Mouse (Mus musculus) neural tube, embryonic 15.5 days (tissue): ENCODE data around the gene Rbm26. TPM values are rescaled to one million over a fixed set of nuclear protein-coding genes. Genes with fewer than 3 reads are reported as not detected.
A peak's percentile ranks its signal among the peaks of the same experiment; 100 is the strongest.

ENCODE experiments used
- ATAC-seq: fragments of 200-750 bp; cut with Nextera tagmentation; 2 replicates; pipeline ENCODE4 v1.8.0; 2017; ENCODE audit warnings: mild to moderate bottlenecking, moderate TSS enrichment, moderate library complexity; ENCODE audit not compliant: low FRiP score
- H3K27ac ChIP-seq: fragments of 300-500 bp; sonication (generic); replicated peaks from 2 replicates; pipeline ENCODE4 v1.5.1; 2015; ENCODE audit warnings: mild to moderate bottlenecking, inconsistent platforms
- H3K27me3 ChIP-seq: fragments of 300-500 bp; sonication (generic); replicated peaks from 2 replicates; pipeline ENCODE4 v1.6.1; 2015; ENCODE audit warnings: inconsistent platforms
- H3K36me3 ChIP-seq: fragments of 300-500 bp; sonication (generic); 2 replicates; pipeline ENCODE4 v1.6.1; 2015; ENCODE audit warnings: inconsistent platforms
- H3K4me1 ChIP-seq: fragments of 300-500 bp; sonication (generic); 2 replicates; pipeline ENCODE4 v1.6.1; 2015; ENCODE audit warnings: inconsistent platforms
- H3K4me2 ChIP-seq: fragments of 300-500 bp; sonication (generic); 2 replicates; pipeline ENCODE4 v1.6.1; 2015; ENCODE audit warnings: inconsistent platforms, mild to moderate bottlenecking, moderate library complexity
- H3K4me3 ChIP-seq: fragments of 300-500 bp; sonication (generic); replicated peaks from 2 replicates; pipeline ENCODE4 v1.5.1; 2015; ENCODE audit warnings: mild to moderate bottlenecking, inconsistent platforms
- H3K9ac ChIP-seq: fragments of 300-500 bp; sonication (generic); replicated peaks from 2 replicates; pipeline ENCODE4 v1.6.1; 2015; ENCODE audit warnings: mild to moderate bottlenecking, inconsistent platforms
- H3K9me3 ChIP-seq: fragments of 300-500 bp; sonication (generic); replicated peaks from 2 replicates; pipeline ENCODE4 v1.6.1; 2016; ENCODE audit warnings: inconsistent platforms
- WGBS: fragments of 180-500 bp; shearing (Covaris S2); methylation state at CpG from one replicate; pipeline ENCODE4 v1.1.7; 2015; ENCODE audit warnings: mixed read lengths; 5-methylcytosine and 5-hydroxymethylcytosine counted together
- polyA plus RNA-seq: library from polyadenylated mRNA; unstranded; fragments of >200 nt; fragmentation: Nextera tagmentation; extraction: Ambion mirVana; gene quantifications from 2 replicates; pipeline ENCODE4 v1.2.1, GENCODE M21; 2015

The Rbm26 gene
- polyA plus RNA-seq, 1 experiment from 2014 or later, result 30.4 TPM

DNA sequence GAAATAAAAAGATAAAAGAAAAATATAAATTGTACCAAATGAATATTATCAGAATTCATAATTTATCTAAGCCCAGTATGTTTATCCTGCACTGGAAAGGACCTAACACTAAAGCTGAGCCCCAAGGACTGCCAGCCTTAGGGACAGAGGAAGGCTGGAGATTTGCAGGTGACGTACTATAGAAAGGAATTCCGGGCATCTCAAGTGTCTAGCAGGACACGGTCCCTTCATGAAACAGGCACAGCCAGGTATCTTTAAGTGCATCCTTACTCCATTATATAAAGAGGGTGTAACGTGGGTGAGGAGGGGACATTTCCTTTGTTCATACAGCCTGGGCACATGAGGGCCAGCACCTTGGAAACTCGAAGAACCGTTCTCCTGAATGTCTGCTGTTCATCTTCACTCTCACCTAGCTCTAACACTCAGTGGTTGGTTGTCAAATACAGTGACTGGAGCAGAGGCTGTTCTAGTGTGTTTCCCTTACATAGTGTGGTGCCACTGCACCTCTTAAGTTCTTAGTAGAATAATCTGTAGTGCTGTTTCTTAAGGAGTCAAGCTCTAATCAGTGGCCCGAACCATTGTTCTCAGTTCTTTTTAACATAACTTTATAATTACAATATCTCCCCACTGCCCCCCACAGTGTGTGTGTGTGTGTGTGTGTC lies 91.7 kb downstream of the Rbm26 start:
- Histone ChIP-seq H3K4me3 (no peak overlapping the region), H3K27me3 (no peaks in the 10 kb centered on the region), H3K4me2 (no peak overlapping the region), H3K4me1 (no peaks in the 10 kb centered on the region), H3K9ac (no peak overlapping the region), H3K27ac (no peak overlapping the region), H3K36me3 (no peaks in the 10 kb centered on the region), H3K9me3 (no peaks in the 10 kb centered on the region)
- 87% methylated on average over 7 of the region's 7 CpGs for WGBS
- ATAC-seq, result no peak

DNA sequence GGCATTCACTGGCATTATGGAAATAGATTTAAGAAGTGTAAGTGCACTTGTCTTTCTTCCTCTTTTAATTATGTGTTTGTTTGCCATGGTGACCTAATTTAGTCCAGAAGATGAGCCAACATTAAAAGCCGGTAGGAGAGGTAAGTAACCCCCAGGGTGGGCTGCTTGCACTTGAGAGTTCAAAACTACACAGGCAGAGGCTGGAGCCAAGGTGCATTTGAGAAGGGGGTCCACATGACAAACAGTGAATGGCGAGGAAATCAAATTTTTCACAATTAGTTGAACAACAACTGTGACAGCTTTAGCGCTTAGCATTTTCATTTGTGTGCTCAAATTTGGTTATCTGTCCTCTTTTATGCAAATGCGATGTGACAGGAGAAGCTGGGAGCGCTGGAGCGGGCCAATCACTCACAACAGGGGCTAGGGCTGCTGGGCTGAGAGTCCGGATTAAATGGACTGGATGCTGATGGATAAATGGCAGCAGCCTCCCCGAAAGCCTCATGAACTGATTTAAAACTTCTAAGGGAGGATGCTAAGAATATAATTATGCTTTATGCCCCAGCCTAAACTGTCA lies 92.3 kb downstream of the Rbm26 start:
- ATAC-seq, result no peak

DNA sequence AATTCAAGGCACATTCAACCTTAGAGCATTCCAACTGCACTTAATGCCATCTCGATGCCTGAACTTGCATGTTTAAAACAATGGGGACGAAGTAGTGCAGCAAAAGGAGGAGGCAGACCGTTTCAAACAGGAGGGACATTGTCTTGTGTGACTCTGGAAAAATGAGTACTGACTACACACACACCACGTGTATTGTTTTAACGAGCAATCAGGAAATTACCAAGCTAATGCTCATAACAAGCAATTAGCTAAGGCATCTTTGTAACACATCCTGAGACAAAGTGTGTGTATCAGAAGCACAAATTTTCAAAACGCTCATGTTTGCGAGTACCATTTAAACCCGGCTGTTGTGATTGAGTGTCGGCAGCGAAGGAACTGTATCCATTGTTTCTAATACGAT lies 93.0 kb downstream of the Rbm26 start:
- H3K4me2 ChIP-seq, result no peak overlapping the region
- no peaks in the 10 kb centered on the region for H3K4me1 ChIP-seq

More for the DNA sequence above, 92.3 kb downstream of the Rbm26 start:
- no peak overlapping the region for H3K4me3 ChIP-seq
- H3K9ac ChIP-seq, result no peak overlapping the region
- H3K4me1 ChIP-seq, result no peaks in the 10 kb centered on the region
- 36% methylated on average over 8 of the region's 8 CpGs for WGBS
- H3K9me3 ChIP-seq, result no peaks in the 10 kb centered on the region
- H3K27me3 ChIP-seq, result no peaks in the 10 kb centered on the region
- H3K4me2 ChIP-seq, result no peak overlapping the region
- no peaks in the 10 kb centered on the region for H3K36me3 ChIP-seq
- H3K27ac ChIP-seq, result no peak overlapping the region

DNA sequence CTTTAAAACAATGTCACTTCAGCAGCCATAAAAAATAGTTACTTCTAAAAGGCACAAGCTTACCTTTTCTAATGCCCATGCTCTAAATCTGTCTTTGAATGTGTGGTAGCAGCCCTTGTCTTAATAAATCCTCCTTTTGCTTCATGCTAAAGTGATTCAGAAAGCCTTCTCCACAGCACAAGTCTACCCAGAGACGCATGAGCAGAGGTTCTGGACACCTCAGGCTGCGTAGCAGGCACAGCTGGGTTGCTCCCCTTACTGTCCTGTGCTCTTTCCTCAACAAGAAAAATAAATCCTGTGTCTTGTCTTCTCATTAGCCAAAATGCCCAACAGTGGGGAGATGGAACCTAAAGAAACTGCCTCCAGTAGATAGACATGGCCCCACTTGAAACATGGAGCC lies 102.4 kb downstream of the Rbm26 start:
- Histone ChIP-seq H3K4me2 (no peak overlapping the region), H3K36me3 (no peaks in the 10 kb centered on the region), H3K9me3 (no peaks in the 10 kb centered on the region), H3K9ac (no peak overlapping the region), H3K4me3 (no peak overlapping the region), H3K4me1 (peaks cover 4% of the 10 kb centered on the region), H3K27ac (no peak overlapping the region), H3K27me3 (no peaks in the 10 kb centered on the region)
- 89% methylated on average over 2 of the region's 2 CpGs for WGBS
- ATAC-seq, result no peak

More for the DNA sequence above, 93.0 kb downstream of the Rbm26 start:
- 82% methylated on average over 11 of the region's 11 CpGs for WGBS
- Histone ChIP-seq H3K4me3 (no peak overlapping the region), H3K27ac (no peak overlapping the region), H3K9me3 (no peaks in the 10 kb centered on the region), H3K9ac (no peak overlapping the region), H3K36me3 (no peaks in the 10 kb centered on the region), H3K27me3 (no peaks in the 10 kb centered on the region)
- ATAC-seq, result no peak

DNA sequence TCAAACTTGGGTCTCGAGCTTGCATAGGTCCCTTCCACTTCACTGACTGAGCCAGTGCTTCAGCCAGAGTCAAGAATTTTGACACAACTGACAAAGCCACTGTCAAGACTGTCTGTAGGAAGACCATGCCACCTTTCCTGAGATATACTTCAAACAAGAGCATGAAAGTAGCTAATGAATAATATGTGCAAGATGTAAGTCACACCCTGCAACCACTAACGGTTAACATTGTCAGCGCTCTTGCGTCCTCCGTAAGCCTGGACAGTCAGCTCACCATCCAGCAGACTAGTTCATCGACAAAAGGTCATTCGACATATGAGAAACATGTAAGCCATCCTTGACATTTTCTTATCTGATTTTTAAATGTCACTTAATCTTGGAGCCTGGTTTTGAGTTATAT lies 102.8 kb downstream of the Rbm26 start:
- 92% methylated on average over 7 of the region's 7 CpGs for WGBS

DNA sequence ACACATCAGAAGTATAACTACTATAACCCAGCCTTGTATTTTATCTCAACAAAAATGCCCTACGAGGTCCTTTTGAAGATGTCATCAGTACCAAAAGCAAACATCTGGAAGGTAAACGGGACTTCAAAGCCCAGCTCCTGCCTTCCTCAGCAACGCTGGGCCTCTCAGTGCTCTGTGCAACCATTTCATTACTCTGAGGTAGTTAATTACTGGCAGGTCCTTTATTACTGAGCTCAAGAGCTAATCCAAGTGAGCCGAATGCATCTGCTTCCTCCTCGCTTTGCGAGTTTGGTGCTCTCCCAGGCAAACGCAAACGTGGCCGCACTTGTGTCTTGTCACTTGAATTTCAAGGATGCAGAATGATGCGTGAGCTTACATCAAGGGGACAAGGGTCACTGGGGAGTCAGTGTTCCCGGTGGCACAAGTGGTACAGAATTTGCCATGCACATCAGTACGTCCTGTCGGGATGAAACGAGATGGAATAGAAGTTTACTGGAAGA lies 106.1 kb downstream of the Rbm26 start:
- Histone ChIP-seq H3K27ac (no peak overlapping the region; the same call in 1 of the 2 replicates), H3K27me3 (no peaks in the 10 kb centered on the region), H3K9ac (no peak overlapping the region), H3K36me3 (no peaks in the 10 kb centered on the region), H3K4me3 (no peak overlapping the region), H3K4me1 (peaks cover 4% of the 10 kb centered on the region), H3K4me2 (peak overlapping the region; percentile 11; the same call in 1 of the 2 replicates), H3K9me3 (no peaks in the 10 kb centered on the region)
- 0 out of 2 replicates have a peak, but pooled peaks have one; percentile 66 for ATAC-seq
- WGBS, result 33% methylated on average over 14 of the region's 14 CpGs

More for the DNA sequence above, 102.8 kb downstream of the Rbm26 start:
- Histone ChIP-seq H3K9ac (no peak overlapping the region), H3K27me3 (no peaks in the 10 kb centered on the region), H3K4me1 (peaks cover 4% of the 10 kb centered on the region), H3K27ac (no peak overlapping the region), H3K9me3 (no peaks in the 10 kb centered on the region), H3K4me2 (no peak overlapping the region), H3K4me3 (no peak overlapping the region), H3K36me3 (no peaks in the 10 kb centered on the region)
- no peak for ATAC-seq

DNA sequence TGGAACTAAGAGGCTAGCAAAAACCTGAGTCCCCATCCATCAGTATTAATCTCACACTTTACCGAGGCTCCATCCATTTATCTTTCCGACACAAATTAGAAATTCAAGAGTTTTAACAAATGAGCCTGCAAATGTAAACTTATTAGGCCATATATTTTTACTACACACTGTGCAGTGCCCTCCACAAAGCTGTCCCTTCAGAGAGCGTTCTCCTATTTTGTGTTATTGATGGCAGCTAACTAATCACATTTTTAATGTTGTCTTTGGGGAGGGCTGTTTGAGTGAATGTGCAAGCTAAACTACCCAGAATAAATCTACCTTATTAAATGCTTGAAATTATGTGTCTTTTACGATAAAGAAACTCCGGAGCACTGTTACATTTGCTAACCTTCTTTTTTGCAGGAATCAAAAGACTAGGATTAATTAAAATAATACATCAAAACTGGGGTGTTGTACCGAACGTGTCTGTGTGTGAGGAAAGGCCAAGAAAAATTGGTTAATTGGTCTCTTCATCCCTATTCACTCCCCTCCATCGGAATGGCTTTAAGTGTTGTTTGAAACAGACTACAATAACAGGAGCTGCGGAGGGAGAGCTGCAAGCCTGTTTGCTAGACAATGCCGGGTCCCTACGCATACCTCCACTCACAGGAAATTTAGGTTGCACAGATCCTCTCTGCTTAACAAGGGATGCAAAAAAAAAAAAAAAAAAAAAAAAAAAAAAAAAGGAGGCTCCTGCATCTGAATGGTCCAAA lies 106.7 kb downstream of the Rbm26 start:
- Histone ChIP-seq H3K4me2 (peak overlapping the region; percentile 11; the same call in 1 of the 2 replicates), H3K27me3 (no peaks in the 10 kb centered on the region), H3K4me1 (peaks cover 4% of the 10 kb centered on the region), H3K9ac (no peak overlapping the region), H3K36me3 (no peaks in the 10 kb centered on the region), H3K27ac (no peak overlapping the region), H3K9me3 (no peaks in the 10 kb centered on the region), H3K4me3 (no peak overlapping the region)
- 20% methylated on average over 11 of the region's 11 CpGs for WGBS
- peak; percentile 74 for ATAC-seq

DNA sequence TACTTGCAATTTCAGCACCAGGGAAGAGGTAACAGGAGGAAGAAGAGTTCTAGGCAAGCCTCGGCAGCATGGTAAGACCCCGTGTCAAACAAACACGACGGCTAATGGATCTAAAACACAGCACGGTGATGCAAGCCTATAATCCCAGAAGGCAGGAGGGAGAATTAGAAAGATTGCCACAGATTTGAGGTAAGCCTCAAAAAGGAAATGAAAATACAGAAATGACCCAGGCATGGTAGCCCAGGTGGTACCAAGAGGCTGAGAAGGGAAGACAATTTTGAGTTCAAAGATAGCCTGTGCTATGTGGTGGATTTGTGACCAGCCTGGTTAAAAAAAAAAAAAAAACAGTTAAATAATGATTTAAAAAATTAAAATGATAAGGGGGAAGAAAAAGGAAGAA lies 109.1 kb downstream of the Rbm26 start:
- Histone ChIP-seq H3K9me3 (no peaks in the 10 kb centered on the region), H3K9ac (no peak overlapping the region), H3K27ac (no peak overlapping the region), H3K4me2 (no peak overlapping the region), H3K4me1 (peaks cover 4% of the 10 kb centered on the region), H3K36me3 (no peaks in the 10 kb centered on the region), H3K27me3 (no peaks in the 10 kb centered on the region), H3K4me3 (no peak overlapping the region)
- 81% methylated on average over 5 of the region's 5 CpGs for WGBS
- ATAC-seq, result no peak

DNA sequence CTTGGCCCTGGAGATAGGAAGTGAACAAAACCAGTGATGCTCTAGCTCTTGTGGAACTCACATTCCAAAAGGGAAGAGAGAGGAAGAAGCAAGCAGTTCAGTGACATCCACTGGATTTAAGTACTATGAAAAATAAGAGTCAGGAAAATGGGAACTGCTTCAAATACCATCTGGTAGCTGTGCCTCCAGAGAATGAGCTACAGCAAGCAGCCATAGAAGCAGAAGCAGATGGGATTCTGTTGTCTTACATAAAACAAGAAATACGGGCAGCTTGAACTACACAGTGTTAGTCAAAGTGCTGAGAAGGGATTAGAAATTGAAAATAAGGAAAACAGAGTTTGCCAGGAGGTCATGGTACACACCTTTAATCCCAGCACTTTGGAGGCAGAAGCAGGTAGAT lies 112.9 kb downstream of the Rbm26 start:
- WGBS, result 77% methylated on average over 1 of the region's 1 CpGs
- no peak overlapping the region for H3K4me2 ChIP-seq
- ATAC-seq, result no peak

DNA sequence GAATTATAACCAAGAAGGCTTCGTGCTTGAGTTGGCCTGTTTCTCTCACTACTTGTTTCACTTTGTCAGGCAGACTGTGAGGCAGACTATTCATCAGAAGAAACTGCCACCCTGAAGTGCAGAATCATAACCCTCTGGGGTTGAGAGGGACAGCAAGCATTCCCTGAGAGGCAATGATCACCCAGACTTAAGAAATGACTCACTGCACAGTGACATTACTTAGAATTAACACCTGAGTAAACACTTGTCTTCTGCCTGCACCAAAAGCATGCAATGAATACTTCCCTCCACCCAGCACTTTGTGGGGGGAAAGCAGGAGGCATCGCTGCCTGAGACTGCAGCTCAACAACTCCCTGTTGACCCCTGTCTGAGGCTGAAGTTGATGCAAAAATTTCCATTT lies 115.9 kb downstream of the Rbm26 start:
- Histone ChIP-seq H3K27me3 (no peaks in the 10 kb centered on the region), H3K9me3 (no peaks in the 10 kb centered on the region), H3K36me3 (no peaks in the 10 kb centered on the region), H3K4me1 (no peaks in the 10 kb centered on the region), H3K27ac (no peak overlapping the region), H3K9ac (no peak overlapping the region), H3K4me2 (no peak overlapping the region), H3K4me3 (no peak overlapping the region)
- WGBS, result 82% methylated on average over 2 of the region's 2 CpGs
- no peak for ATAC-seq

More for the DNA sequence above, 112.9 kb downstream of the Rbm26 start:
- Histone ChIP-seq H3K27ac (no peak overlapping the region), H3K9ac (no peak overlapping the region), H3K4me3 (no peak overlapping the region), H3K4me1 (no peaks in the 10 kb centered on the region), H3K36me3 (no peaks in the 10 kb centered on the region), H3K27me3 (no peaks in the 10 kb centered on the region), H3K9me3 (no peaks in the 10 kb centered on the region)

DNA sequence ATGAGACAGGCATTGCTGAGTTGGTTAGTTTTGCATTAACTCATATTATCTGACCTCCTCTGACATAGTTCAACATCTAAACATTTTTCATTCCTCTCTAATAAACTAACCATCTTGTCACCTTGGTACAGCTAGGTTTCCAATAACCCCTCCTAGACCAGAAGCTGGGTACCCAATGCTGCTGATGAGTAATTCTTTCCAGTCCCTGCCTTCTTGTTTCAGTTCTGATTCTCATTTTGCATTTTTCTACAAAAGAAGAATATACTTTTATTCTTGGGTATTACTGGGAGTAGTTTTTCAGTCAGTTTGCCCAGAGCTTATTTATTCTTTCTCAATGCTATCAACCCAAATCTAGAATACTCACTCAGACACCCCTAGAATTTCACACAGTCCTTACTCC lies 119.2 kb downstream of the Rbm26 start:
- Histone ChIP-seq H3K4me3 (no peak overlapping the region), H3K36me3 (no peaks in the 10 kb centered on the region), H3K27me3 (no peaks in the 10 kb centered on the region), H3K4me2 (no peak overlapping the region), H3K27ac (no peak overlapping the region), H3K4me1 (no peaks in the 10 kb centered on the region), H3K9me3 (no peaks in the 10 kb centered on the region), H3K9ac (no peak overlapping the region)
- no peak for ATAC-seq
